Mouse (Mus musculus): ENCODE results near the gene Rbl1. TPM values are rescaled to one million over a fixed set of nuclear protein-coding genes. Genes with fewer than 3 reads are reported as not detected.

Gene Rbl1
- polyA plus RNA-seq (2017; shearing (Covaris generic)) = 10 to 100 TPM; 32.5 to 34.7 TPM

DNA sequence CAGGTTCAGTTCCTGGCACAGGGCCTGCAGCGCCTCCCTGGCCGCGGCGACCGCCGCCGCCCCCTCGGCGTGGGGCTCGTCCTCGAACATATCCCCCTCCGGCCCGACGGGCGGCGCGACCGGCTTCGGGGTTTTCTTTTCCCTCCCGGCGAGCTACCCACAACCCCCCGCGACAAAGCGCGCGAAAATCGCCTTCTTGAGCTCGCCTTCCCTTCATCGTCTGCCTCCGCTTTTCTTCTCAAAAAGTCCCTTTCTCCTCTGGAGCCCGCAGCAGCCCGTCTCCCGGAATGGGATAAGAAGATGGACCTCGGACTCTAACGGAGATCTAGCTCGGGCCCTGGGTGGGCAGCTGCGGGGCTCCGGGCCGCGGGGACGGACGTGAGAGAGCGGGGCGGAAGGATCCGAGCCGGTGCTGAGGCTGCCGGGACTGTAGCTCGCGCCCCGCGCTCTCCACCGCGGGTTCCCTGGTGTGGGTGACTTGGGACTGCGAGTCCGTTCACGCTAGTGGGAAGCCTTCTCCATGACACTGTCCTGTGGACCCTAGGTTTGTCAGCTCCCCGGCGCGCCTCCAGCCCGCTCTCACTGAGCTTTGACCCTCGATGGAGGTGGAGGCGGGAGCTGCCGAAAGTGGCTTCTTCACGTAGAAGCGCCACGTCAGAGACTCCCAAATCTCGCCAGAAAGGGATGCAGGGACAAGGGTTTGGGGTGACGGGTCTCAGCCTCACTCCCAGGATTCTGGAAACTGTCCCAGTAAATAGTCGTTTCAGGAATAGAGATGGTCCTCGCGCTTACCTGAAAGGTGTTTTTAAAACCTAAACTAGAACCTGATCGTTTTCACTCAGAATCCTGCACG is at the start of gene Rbl1:
Rbl1 (minus strand) TSS at position 169 of the 853 bp plus-strand sequence.

DNA sequence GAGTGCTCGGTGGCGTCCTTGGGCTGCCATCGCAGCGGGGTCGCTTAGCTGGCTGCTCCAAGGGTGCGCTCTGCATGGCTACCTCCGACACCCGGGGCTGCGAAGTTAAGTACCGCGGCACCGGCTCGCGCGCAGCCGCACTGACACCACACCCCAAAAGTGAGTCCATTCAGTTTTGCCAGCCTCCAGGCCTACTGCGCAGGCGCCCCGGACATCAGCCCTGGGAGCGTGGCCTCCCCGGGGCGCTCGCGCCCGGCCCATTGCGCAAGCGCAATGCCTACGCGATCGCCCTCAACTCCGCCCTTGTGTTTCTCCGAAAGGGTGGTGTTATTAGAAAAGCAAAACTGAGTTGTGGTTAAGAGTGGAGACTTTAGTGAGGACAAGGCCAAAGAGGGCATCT is 69.3 kb downstream of the Rbl1 start, which contains the start of gene Samhd1:
Samhd1 (minus strand) TSS at position 252 of the 400 bp plus-strand sequence.

Other genes with a start within 250 kb of the Rbl1 start
- 100 to 1,000 TPM in 1 of 2 experiments, 10 to 100 TPM in 1; 99.5 to 179 TPM for gene Ndrg3, start 212.5 kb downstream of the Rbl1 start, polyA plus RNA-seq (2017; shearing (Covaris generic))
- 10 to 100 TPM; 13.6 to 19.5 TPM for gene Dsn1, start 197.4 kb downstream of the Rbl1 start, polyA plus RNA-seq (2017; shearing (Covaris generic))
- gene Soga1, start 125.3 kb downstream of the Rbl1 start, polyA plus RNA-seq (2017; shearing (Covaris generic)) = under 1 TPM in 1 of 2 experiments, not detected in 1; 0.29 TPM
- not detected for gene Tldc2, start 117.5 kb downstream of the Rbl1 start, polyA plus RNA-seq (2017; shearing (Covaris generic))
- 100 to 1,000 TPM; 387 to 574 TPM for gene Samhd1, start 69.3 kb downstream of the Rbl1 start, polyA plus RNA-seq (2017; shearing (Covaris generic))
- 100 to 1,000 TPM; 223 to 259 TPM for gene Rpn2, start 74.5 kb upstream of the Rbl1 start, polyA plus RNA-seq (2017; shearing (Covaris generic))
- 1 to 10 TPM in 1 of 2 experiments, under 1 TPM in 1; 0.22 to 2.6 TPM for gene Mroh8, start 75.0 kb upstream of the Rbl1 start, polyA plus RNA-seq (2017; shearing (Covaris generic))
- gene Ghrh, start 143.0 kb upstream of the Rbl1 start, polyA plus RNA-seq (2017; shearing (Covaris generic)) = not detected
- gene Manbal, start 163.1 kb upstream of the Rbl1 start, polyA plus RNA-seq (2017; shearing (Covaris generic)) = 10 to 100 TPM; 44.8 to 51.1 TPM
- 1 to 10 TPM; 3.5 to 6.7 TPM for gene Src, start 213.9 kb upstream of the Rbl1 start, polyA plus RNA-seq (2017; shearing (Covaris generic))

Measured in inflammation-experienced regulatory T-cells (primary cell).